Mouse (Mus musculus): ENCODE data around the gene Rnf213. TPM values are rescaled to one million over a fixed set of nuclear protein-coding genes. Genes with fewer than 3 reads are reported as not detected.

The Rnf213 gene
- total and polyA plus RNA-seq, 2 experiments from 2014 or later: 0.94 to 8.7 TPM

- H3K9ac ChIP-seq (replicated peaks; ENCODE audit: low read length): peak overlapping the region; percentile 65
- H3K4me1 ChIP-seq (ENCODE audit: insufficient read depth, low read length): peaks cover 13% of the 10 kb centered on the region
- H3K4me3 ChIP-seq (ENCODE audit: low read length): peak overlapping the region; percentile 63
- WGBS: 8% methylated on average over 17 of the region's 23 CpGs
- peak; percentile 8 for DNase-seq (ENCODE audit: low spot score)
- H3K27me3 ChIP-seq (ENCODE audit: insufficient read depth, low read length): no peaks in the 10 kb centered on the region
- H3K9me3 ChIP-seq (ENCODE audit: low read length): no peaks in the 10 kb centered on the region
- TF ChIP-seq CTCF (IDR thresholded peaks at IDR 0.05; ENCODE audit: low read depth): no peak
- H3K4me2 ChIP-seq (ENCODE audit: low read depth, low read length): peak overlapping the region; percentile 98
- peak overlapping the region; percentile 68; the same call in 1 of the 2 replicates for H3K27ac ChIP-seq
- no peaks in the 10 kb centered on the region for H3K36me3 ChIP-seq (ENCODE audit: insufficient read depth, low read length)
- ATAC-seq: no peak; the same call in 1 of the 2 replicates
Observed at GRCm38 (mm10) chr11:119354798-119355442, 38.0 kb upstream of the Rnf213 start.

DNA sequence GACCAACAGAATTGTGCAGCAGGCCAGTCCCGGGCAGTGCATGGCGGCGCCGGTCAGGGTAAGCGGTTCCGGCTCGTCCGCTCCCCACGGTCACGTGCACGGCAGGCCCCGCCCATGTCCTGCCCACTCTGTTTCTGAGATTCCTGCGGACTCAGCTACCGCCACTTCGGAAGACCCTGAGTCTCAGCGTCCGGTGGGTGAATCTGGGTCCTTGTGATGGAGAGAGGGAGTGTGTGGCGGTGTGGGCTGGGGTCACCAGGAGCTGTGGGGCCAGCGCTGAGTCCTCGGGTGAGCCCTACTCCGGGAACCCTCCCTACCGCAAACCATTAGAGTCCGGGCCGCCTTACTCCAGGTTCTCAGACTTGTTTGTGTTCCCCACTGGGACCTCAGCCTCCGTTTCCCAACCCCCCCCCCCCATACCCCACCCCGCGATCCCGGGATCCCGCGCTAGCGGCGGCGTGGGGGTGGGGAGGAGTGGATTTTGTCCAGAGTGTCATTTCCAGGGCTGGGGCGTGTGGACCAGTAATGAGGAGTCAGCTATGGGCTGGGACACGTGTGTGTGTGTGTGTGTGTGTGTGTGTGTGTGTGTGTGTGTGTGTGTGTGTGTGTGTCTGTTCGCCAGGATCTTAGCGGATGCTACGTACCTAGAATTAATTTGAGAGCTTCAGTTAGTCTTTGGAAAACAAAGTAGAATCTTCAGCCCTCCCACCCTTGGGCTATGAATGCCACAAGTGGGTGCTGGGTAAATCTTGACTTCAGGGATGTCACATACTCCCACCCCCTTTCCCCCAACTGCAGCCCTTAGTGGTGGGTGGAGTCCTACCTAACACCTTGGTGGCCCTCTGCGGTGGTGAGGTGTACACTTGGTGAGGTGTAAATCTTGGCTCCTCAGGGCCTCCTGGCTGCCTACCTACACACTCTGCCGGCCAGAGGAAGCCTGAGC lies 37.2 kb upstream of the Rnf213 start, which contains the start of the genes Sgsh and Slc26a11:
Gene Sgsh (minus strand): TSS at position 94 of the 943 bp plus-strand sequence.
Gene Slc26a11 (plus strand): TSS at position 115 of the 943 bp plus-strand sequence.
- Histone ChIP-seq H3K27me3 (ENCODE audit: insufficient read depth, low read length) (no peaks in the 10 kb centered on the region), H3K4me3 (ENCODE audit: low read length) (peak within 1 kb of the TSS; percentile 63), H3K9ac (replicated peaks; ENCODE audit: low read length) (peak within 1 kb of the TSS; percentile 65), H3K4me2 (ENCODE audit: low read depth, low read length) (peak within 1 kb of the TSS; percentile 98), H3K36me3 (ENCODE audit: insufficient read depth, low read length) (no peaks in the 10 kb centered on the region), H3K9me3 (ENCODE audit: low read length) (no peaks in the 10 kb centered on the region), H3K27ac (peak within 1 kb of the TSS; percentile 68; the same call in 1 of the 2 replicates), H3K4me1 (ENCODE audit: insufficient read depth, low read length) (peaks cover 13% of the 10 kb centered on the region)
- DNase-seq (ENCODE audit: low spot score) (peak; percentile 84), ATAC-seq (peak; percentile 94)
- TF ChIP-seq CTCF (IDR thresholded peaks at IDR 0.05; ENCODE audit: low read depth): no peak
- 1% methylated on average over 39 of the region's 40 CpGs for WGBS

- Histone ChIP-seq H3K9me3 (ENCODE audit: low read length) (no peaks in the 10 kb centered on the region), H3K36me3 (ENCODE audit: insufficient read depth, low read length) (no peaks in the 10 kb centered on the region), H3K4me2 (ENCODE audit: low read depth, low read length) (no peak overlapping the region), H3K27me3 (ENCODE audit: insufficient read depth, low read length) (no peaks in the 10 kb centered on the region), H3K9ac (replicated peaks; ENCODE audit: low read length) (no peak overlapping the region), H3K4me1 (ENCODE audit: insufficient read depth, low read length) (peaks cover 13% of the 10 kb centered on the region), H3K27ac (no peak overlapping the region), H3K4me3 (ENCODE audit: low read length) (no peak overlapping the region)
- DNase-seq (ENCODE audit: low spot score) (no peak), ATAC-seq (no peak)
- 88% methylated on average over 10 of the region's 10 CpGs for WGBS
- TF ChIP-seq CTCF (IDR thresholded peaks at IDR 0.05; ENCODE audit: low read depth): no peak
Observed at GRCm38 (mm10) chr11:119359089-119359488, 33.8 kb upstream of the Rnf213 start.

- Histone ChIP-seq H3K4me1 (ENCODE audit: insufficient read depth, low read length) (no peaks in the 10 kb centered on the region), H3K4me2 (ENCODE audit: low read depth, low read length) (peak overlapping the region; percentile 39), H3K9me3 (ENCODE audit: low read length) (no peaks in the 10 kb centered on the region; the same call in 1 of the 2 replicates), H3K4me3 (ENCODE audit: low read length) (0 out of 2 replicates have a peak overlapping the region, but pooled peaks have one; percentile 3), H3K9ac (replicated peaks; ENCODE audit: low read length) (0 out of 2 replicates have a peak overlapping the region, but pooled peaks have one; percentile 15), H3K36me3 (ENCODE audit: insufficient read depth, low read length) (no peaks in the 10 kb centered on the region), H3K27me3 (ENCODE audit: insufficient read depth, low read length) (no peaks in the 10 kb centered on the region), H3K27ac (no peak overlapping the region)
- no peak for TF ChIP-seq CTCF (IDR thresholded peaks at IDR 0.05; ENCODE audit: low read depth)
- DNase-seq (ENCODE audit: low spot score): no peak
- WGBS: 34% methylated on average over 11 of the region's 11 CpGs
- ATAC-seq: peak; percentile 75
Observed at GRCm38 (mm10) chr11:119362769-119363533, 29.9 kb upstream of the Rnf213 start.

DNA sequence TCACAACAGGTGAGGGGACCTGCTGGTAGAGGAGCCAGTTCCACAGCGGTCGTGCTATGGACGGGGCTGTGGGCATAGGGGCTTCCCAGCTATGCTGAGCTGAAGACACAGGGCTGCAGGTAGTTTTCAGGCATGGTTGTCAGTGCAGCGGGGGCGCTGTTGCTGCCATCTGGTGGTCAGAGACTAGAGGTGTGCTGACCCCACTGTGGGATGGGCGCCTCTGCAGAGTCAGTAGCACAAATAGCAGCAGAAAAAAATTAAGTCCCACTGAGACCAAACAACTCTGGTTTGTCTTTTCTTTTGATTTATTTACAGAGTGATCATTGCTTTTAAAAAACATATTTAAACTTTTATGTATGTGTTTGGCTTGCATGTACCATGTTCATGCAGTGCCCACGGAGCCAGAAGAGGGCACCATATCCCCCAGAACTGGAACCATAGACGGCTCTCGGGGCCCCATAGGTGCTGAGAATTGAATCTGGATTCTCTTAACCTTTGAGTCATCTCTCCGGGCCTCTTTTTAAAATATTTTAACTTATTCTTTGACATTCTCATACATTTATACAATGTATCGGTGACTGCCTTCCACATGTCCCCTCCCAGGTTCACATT lies 29.3 kb upstream of the Rnf213 start:
- ATAC-seq (peak; percentile 92), DNase-seq (ENCODE audit: low spot score) (peak; percentile 86)
- Histone ChIP-seq H3K9me3 (ENCODE audit: low read length) (no peaks in the 10 kb centered on the region; the same call in 1 of the 2 replicates), H3K27ac (no peak overlapping the region), H3K4me3 (ENCODE audit: low read length) (0 out of 2 replicates have a peak overlapping the region, but pooled peaks have one; percentile 3), H3K4me1 (ENCODE audit: insufficient read depth, low read length) (no peaks in the 10 kb centered on the region), H3K4me2 (ENCODE audit: low read depth, low read length) (peak overlapping the region; percentile 39), H3K27me3 (ENCODE audit: insufficient read depth, low read length) (no peaks in the 10 kb centered on the region), H3K36me3 (ENCODE audit: insufficient read depth, low read length) (no peaks in the 10 kb centered on the region), H3K9ac (replicated peaks; ENCODE audit: low read length) (0 out of 2 replicates have a peak overlapping the region, but pooled peaks have one; percentile 15)
- 31% methylated on average over 11 of the region's 11 CpGs for WGBS
- peak; percentile 97 for TF ChIP-seq CTCF (IDR thresholded peaks at IDR 0.05; ENCODE audit: low read depth)
